In the genomic region with DNA sequence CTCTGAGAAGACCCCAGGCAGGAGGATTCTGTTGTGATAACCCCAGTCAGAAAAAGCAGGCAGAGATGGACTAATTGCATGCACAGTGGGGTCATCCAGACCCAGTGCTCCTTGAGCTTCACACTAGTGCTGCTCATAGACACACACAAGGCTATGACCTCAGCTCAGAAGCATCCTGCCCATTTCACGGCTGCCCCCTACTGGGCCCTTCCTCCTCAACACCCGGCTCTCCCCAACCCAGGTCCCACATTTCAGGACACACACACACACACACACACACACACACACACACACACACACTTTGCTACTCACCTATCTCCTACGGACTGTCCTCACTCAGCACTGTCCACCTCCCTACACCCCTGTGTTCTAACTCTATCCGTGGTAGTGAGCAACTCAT, we compare ENCODE assay signal across 8 mouse cellular contexts. TPM values are rescaled to one million over a fixed set of nuclear protein-coding genes. Genes with fewer than 3 reads are reported as not detected.
A peak's percentile ranks its signal among the peaks of the same experiment; 100 is the strongest.
DNase-seq lines count a peak whose midpoint lies in the region.

No protein-coding gene starts in this region.

- DNase-seq in left cerebral cortex, postnatal 4 days, result peak; percentile 48
- DNase-seq in left cerebral cortex, adult 11 months (ENCODE audit: low spot score), result no peak
- peak; percentile 58 for DNase-seq in ES-CJ7 (ENCODE audit: low read depth, low spot score)
- DNase-seq in brain, adult 2 months (ENCODE audit: low read depth, low spot score), result peak; percentile 63
- DNase-seq in heart, postnatal 10 days, result peak; percentile 68 to 78
- peak; percentile 83 for DNase-seq in lung, postnatal 10 days
- peak; percentile 63 for DNase-seq in thymus, postnatal 36 days
- no peak for DNase-seq in left cerebral cortex, adult 8-10 months (ENCODE audit: low spot score in 2 of 2)

- intact Hi-C loops in left cerebral cortex, postnatal 4 days (cut with DNase I), result no loop called here
- intact Hi-C loops in heart, postnatal 10 days (cut with DNase I), result loop anchor here (5.0 to 10.0 kb wide), 4 partner anchors 84 to 199 kb away; partner anchors contain the start of gene Tedc1

RNA-seq across cellular contexts. Expression of gene Nudt14, which starts 16.4 kb away (rescaled TPM):
- 10 to 100 TPM; 12.5 to 16.7 TPM for total RNA-seq in left cerebral cortex, postnatal 4 days (2021)
- total RNA-seq in heart, postnatal 10 days (2021), result 10 to 100 TPM; 11.7 to 11.8 TPM
- 10 to 100 TPM in 3 of 4 experiments, 1 to 10 TPM in 1; 9.8 to 17.1 (median 11.8) TPM for total RNA-seq in left cerebral cortex, adult 8-10 months (2022)

RNA-seq across cellular contexts. Expression of gene Btbd6, which starts 18.0 kb away (rescaled TPM):
- total RNA-seq in left cerebral cortex, postnatal 4 days (2021), result 10 to 100 TPM; 53.6 to 59.2 TPM
- total RNA-seq in heart, postnatal 10 days (2021), result 10 to 100 TPM; 22.9 to 24.5 TPM
- total RNA-seq in left cerebral cortex, adult 8-10 months (2022), result 10 to 100 TPM; 64.2 to 73.5 (median 68.7) TPM

RNA-seq across cellular contexts. Expression of gene Jag2, which starts 28.7 kb away (rescaled TPM):
- total RNA-seq in left cerebral cortex, postnatal 4 days (2021), result 10 to 100 TPM; 76.5 to 97.2 TPM
- total RNA-seq in heart, postnatal 10 days (2021), result 10 to 100 TPM; 36.1 to 38.5 TPM
- 10 to 100 TPM; 48.1 to 69.9 (median 58.9) TPM for total RNA-seq in left cerebral cortex, adult 8-10 months (2022)

RNA-seq across cellular contexts. Expression of gene Brf1, which starts 42.2 kb away (rescaled TPM):
- 10 to 100 TPM; 64.5 to 67.2 TPM for total RNA-seq in left cerebral cortex, postnatal 4 days (2021)
- 10 to 100 TPM; 29.3 to 35.8 TPM for total RNA-seq in heart, postnatal 10 days (2021)
- 10 to 100 TPM; 46.0 to 56.9 (median 48.2) TPM for total RNA-seq in left cerebral cortex, adult 8-10 months (2022)

RNA-seq across cellular contexts. Expression of gene Pacs2, which starts 56.0 kb away (rescaled TPM):
- 100 to 1,000 TPM; 184 to 189 TPM for total RNA-seq in left cerebral cortex, postnatal 4 days (2021)
- 10 to 100 TPM; 29.3 to 30.4 TPM for total RNA-seq in heart, postnatal 10 days (2021)
- 100 to 1,000 TPM in 2 of 4 experiments, 10 to 100 TPM in 2; 90.4 to 105 (median 97.5) TPM for total RNA-seq in left cerebral cortex, adult 8-10 months (2022)

Comparison
In these comparisons a context has a peak if more than half of its experiments do, and no peak if none do; other contexts are left out.
1. DNase-seq: peak in left cerebral cortex, postnatal 4 days (single experiment), ES-CJ7 (single experiment), brain, adult 2 months (single experiment), heart, postnatal 10 days (2 of 2), lung, postnatal 10 days (single experiment) and thymus, postnatal 36 days (2 of 2); none in left cerebral cortex, adult 11 months (single experiment) and left cerebral cortex, adult 8-10 months (0 of 2).